Mouse (Mus musculus): ENCODE measurements at regions not wholly inside any gene's neighbourhood (a gene's known extent, or its start where the extent isn't known, plus 50 kb on each side); places are given as distances from the start of the nearest gene placed in this dataset.

GRCm38 (mm10) chr7:95689161-95689833, 481.7 kb upstream of the Tenm4 start:
- no peak overlapping the region for H3K9ac ChIP-seq (ENCODE audit: low read depth, low read length)
- WGBS = 44% methylated on average over 7 of the region's 7 CpGs
- no peaks in the 10 kb centered on the region for H3K36me3 ChIP-seq (ENCODE audit: control insufficient read depth, insufficient read depth, low read length)
- H3K27ac ChIP-seq = no peak overlapping the region
- H3K79me2 ChIP-seq (replicated peaks; ENCODE audit: control insufficient read depth, insufficient read depth, low read length) = no peaks in the 10 kb centered on the region
- DNase-seq = no peak
- no peaks in the 10 kb centered on the region for H3K4me1 ChIP-seq (ENCODE audit: control insufficient read depth, insufficient read depth, low read length)
- no peak overlapping the region for H3K4me3 ChIP-seq
- intact Hi-C loops (cut with DNase I) = no loop called here
- H3K27me3 ChIP-seq (ENCODE audit: control insufficient read depth, insufficient read depth, low read length) = no peaks in the 10 kb centered on the region
- TF ChIP-seq EP300 (IDR thresholded peaks at IDR 0.05; ENCODE audit: insufficient read depth, low read depth, low read length) (no peak), CTCF (IDR thresholded peaks at IDR 0.05) (no peak), POLR2A (IDR thresholded peaks at IDR 0.05; ENCODE audit: insufficient read depth, low read depth, low read length) (no peak)

GRCm38 (mm10) chr7:95699506-95699905, 471.5 kb upstream of the Tenm4 start:
- H3K27ac ChIP-seq = no peak overlapping the region
- no peaks in the 10 kb centered on the region for H3K79me2 ChIP-seq (replicated peaks; ENCODE audit: control insufficient read depth, insufficient read depth, low read length)
- intact Hi-C loops (cut with DNase I) = no loop called here
- H3K9ac ChIP-seq (ENCODE audit: low read depth, low read length) = no peak overlapping the region
- DNase-seq = no peak
- H3K4me3 ChIP-seq = no peak overlapping the region
- no peaks in the 10 kb centered on the region for H3K27me3 ChIP-seq (ENCODE audit: control insufficient read depth, insufficient read depth, low read length)
- H3K4me1 ChIP-seq (ENCODE audit: control insufficient read depth, insufficient read depth, low read length) = no peaks in the 10 kb centered on the region
- H3K36me3 ChIP-seq (ENCODE audit: control insufficient read depth, insufficient read depth, low read length) = no peaks in the 10 kb centered on the region
- 77% methylated on average over 9 of the region's 9 CpGs for WGBS
- no peak for TF ChIP-seq CTCF (IDR thresholded peaks at IDR 0.05)
- no peak for TF ChIP-seq EP300 (IDR thresholded peaks at IDR 0.05; ENCODE audit: insufficient read depth, low read depth, low read length)
- TF ChIP-seq POLR2A (IDR thresholded peaks at IDR 0.05; ENCODE audit: insufficient read depth, low read depth, low read length) = no peak

GRCm38 (mm10) chr7:95710088-95710487, 461.0 kb upstream of the Tenm4 start:
- Histone ChIP-seq H3K9ac (ENCODE audit: low read depth, low read length) (no peak overlapping the region), H3K27me3 (ENCODE audit: control insufficient read depth, insufficient read depth, low read length) (no peaks in the 10 kb centered on the region), H3K36me3 (ENCODE audit: control insufficient read depth, insufficient read depth, low read length) (no peaks in the 10 kb centered on the region), H3K27ac (no peak overlapping the region), H3K4me1 (ENCODE audit: control insufficient read depth, insufficient read depth, low read length) (no peaks in the 10 kb centered on the region), H3K4me3 (no peak overlapping the region), H3K79me2 (replicated peaks; ENCODE audit: control insufficient read depth, insufficient read depth, low read length) (no peaks in the 10 kb centered on the region)
- no peak for DNase-seq
- intact Hi-C loops (cut with DNase I) = no loop called here
- TF ChIP-seq EP300 (IDR thresholded peaks at IDR 0.05; ENCODE audit: insufficient read depth, low read depth, low read length) = no peak
- TF ChIP-seq POLR2A (IDR thresholded peaks at IDR 0.05; ENCODE audit: insufficient read depth, low read depth, low read length) = no peak
- 74% methylated on average over 7 of the region's 7 CpGs for WGBS

- Histone ChIP-seq H3K27me3 (ENCODE audit: control insufficient read depth, insufficient read depth, low read length) (no peaks in the 10 kb centered on the region), H3K79me2 (replicated peaks; ENCODE audit: control insufficient read depth, insufficient read depth, low read length) (no peaks in the 10 kb centered on the region), H3K36me3 (ENCODE audit: control insufficient read depth, insufficient read depth, low read length) (no peaks in the 10 kb centered on the region), H3K27ac (no peak overlapping the region), H3K4me3 (no peak overlapping the region), H3K9ac (ENCODE audit: low read depth, low read length) (no peak overlapping the region), H3K4me1 (ENCODE audit: control insufficient read depth, insufficient read depth, low read length) (no peaks in the 10 kb centered on the region)
- TF ChIP-seq CTCF (IDR thresholded peaks at IDR 0.05) (no peak), POLR2A (IDR thresholded peaks at IDR 0.05; ENCODE audit: insufficient read depth, low read depth, low read length) (no peak), EP300 (IDR thresholded peaks at IDR 0.05; ENCODE audit: insufficient read depth, low read depth, low read length) (no peak)
- DNase-seq = no peak
- intact Hi-C loops (cut with DNase I) = no loop called here
Observed at GRCm38 (mm10) chr7:95720083-95720482, 451.0 kb upstream of the Tenm4 start.

- Histone ChIP-seq H3K79me2 (replicated peaks; ENCODE audit: control insufficient read depth, insufficient read depth, low read length) (no peaks in the 10 kb centered on the region), H3K27me3 (ENCODE audit: control insufficient read depth, insufficient read depth, low read length) (no peaks in the 10 kb centered on the region), H3K27ac (no peak overlapping the region), H3K4me3 (no peak overlapping the region), H3K4me1 (ENCODE audit: control insufficient read depth, insufficient read depth, low read length) (no peaks in the 10 kb centered on the region), H3K36me3 (ENCODE audit: control insufficient read depth, insufficient read depth, low read length) (no peaks in the 10 kb centered on the region), H3K9ac (ENCODE audit: low read depth, low read length) (no peak overlapping the region)
- DNase-seq = no peak
- intact Hi-C loops (cut with DNase I) = no loop called here
- WGBS = 61% methylated on average over 2 of the region's 2 CpGs
- no peak for TF ChIP-seq CTCF (IDR thresholded peaks at IDR 0.05)
Observed at GRCm38 (mm10) chr7:95725716-95726487, 445.1 kb upstream of the Tenm4 start.

- H3K9ac ChIP-seq (ENCODE audit: low read depth, low read length) = no peak overlapping the region
- H3K4me1 ChIP-seq (ENCODE audit: control insufficient read depth, insufficient read depth, low read length) = no peaks in the 10 kb centered on the region
- WGBS = 70% methylated on average over 1 of the region's 1 CpGs
- no peak overlapping the region for H3K27ac ChIP-seq
- no peaks in the 10 kb centered on the region for H3K36me3 ChIP-seq (ENCODE audit: control insufficient read depth, insufficient read depth, low read length)
- no peaks in the 10 kb centered on the region for H3K27me3 ChIP-seq (ENCODE audit: control insufficient read depth, insufficient read depth, low read length)
- TF ChIP-seq POLR2A (IDR thresholded peaks at IDR 0.05; ENCODE audit: insufficient read depth, low read depth, low read length) = no peak
- no peak for TF ChIP-seq CTCF (IDR thresholded peaks at IDR 0.05)
- TF ChIP-seq EP300 (IDR thresholded peaks at IDR 0.05; ENCODE audit: insufficient read depth, low read depth, low read length) = no peak
- H3K79me2 ChIP-seq (replicated peaks; ENCODE audit: control insufficient read depth, insufficient read depth, low read length) = no peaks in the 10 kb centered on the region
- no peak for DNase-seq
- intact Hi-C loops (cut with DNase I) = no loop called here
- no peak overlapping the region for H3K4me3 ChIP-seq
Observed at GRCm38 (mm10) chr7:95733807-95734206, 437.2 kb upstream of the Tenm4 start.
